Mouse (Mus musculus) myocyte (in vitro differentiated cells): ENCODE data around the gene Gpr15. TPM values are rescaled to one million over a fixed set of nuclear protein-coding genes. Genes with fewer than 3 reads are reported as not detected.

Experiments
- H3K27me3 ChIP-seq: one replicate; pipeline ENCODE4 v1.6.1; 2011; ENCODE audit not compliant: control insufficient read depth, insufficient read depth, insufficient read length
- H3K36me3 ChIP-seq: one replicate; pipeline ENCODE4 v1.6.1; 2011; ENCODE audit not compliant: control insufficient read depth, insufficient read depth
- H3K4me2 ChIP-seq: one replicate; pipeline ENCODE4 v1.6.1; 2011; ENCODE audit warnings: low read depth, control low read depth
- H3K4me3 ChIP-seq: one replicate; pipeline ENCODE4 v1.5.1; 2011; ENCODE audit warnings: mild to moderate bottlenecking, control low read depth, moderate library complexity
- H3K79me2 ChIP-seq: one replicate; pipeline ENCODE4 v1.6.1; 2011; ENCODE audit not compliant: control insufficient read depth, insufficient read depth
- H3ac ChIP-seq: one replicate; pipeline ENCODE4 v1.6.1; 2011; ENCODE audit not compliant: control insufficient read depth, insufficient read length
- CEBPB ChIP-seq: IDR thresholded peaks from 2 replicates; pipeline ENCODE4 v1.6.1; 2011; ENCODE audit warnings: mild to moderate bottlenecking, moderate library complexity; ENCODE audit not compliant: poor library complexity, insufficient read depth, severe bottlenecking
- E2F4 ChIP-seq: IDR thresholded peaks from one replicate; pipeline ENCODE4 v1.6.1; 2011; ENCODE audit warnings: mild to moderate bottlenecking, control low read depth, moderate library complexity; ENCODE audit not compliant: insufficient read depth
- MAX ChIP-seq: IDR thresholded peaks from one replicate; pipeline ENCODE4 v1.6.1; 2011; ENCODE audit warnings: low read depth, mild to moderate bottlenecking, control low read depth
- MYOD1 ChIP-seq, 3 experiments: IDR thresholded peaks; one replicate each; pipeline ENCODE4 v1.6.1; 2011; ENCODE audit warnings: control low read depth in 2 of 3, low read depth in 2 of 3, mild to moderate bottlenecking in 2 of 3, moderate library complexity in 1 of 3; ENCODE audit not compliant: insufficient read length in 2 of 3, control insufficient read depth in 1 of 3
- MYOG ChIP-seq, 3 experiments: IDR thresholded peaks; one replicate each; pipeline ENCODE4 v1.6.1; 2011; ENCODE audit warnings: control low read depth in 2 of 3, low read depth in 2 of 3, mild to moderate bottlenecking in 2 of 3; ENCODE audit not compliant: insufficient read length in 2 of 3, control insufficient read depth in 1 of 3, insufficient read depth in 1 of 3
- POLR2A ChIP-seq: IDR thresholded peaks from one replicate; pipeline ENCODE4 v1.6.1; 2011; ENCODE audit warnings: low read depth, mild to moderate bottlenecking, control low read depth, moderate library complexity; ENCODE audit not compliant: insufficient read length
- POLR2AphosphoS2 ChIP-seq: IDR thresholded peaks from one replicate; pipeline ENCODE4 v1.6.1; 2011; ENCODE audit warnings: low read depth, control low read depth; ENCODE audit not compliant: insufficient read length
- REST ChIP-seq: IDR thresholded peaks from one replicate; pipeline ENCODE4 v1.6.1; 2011; ENCODE audit warnings: mild to moderate bottlenecking, control low read depth, moderate library complexity; ENCODE audit not compliant: insufficient read depth, insufficient read length
- SRF ChIP-seq: IDR thresholded peaks from one replicate; pipeline ENCODE4 v1.6.1; 2011; ENCODE audit warnings: low read depth; ENCODE audit not compliant: control insufficient read depth, insufficient read length
- TCF12 ChIP-seq: IDR thresholded peaks from one replicate; pipeline ENCODE4 v1.6.1; 2011; ENCODE audit warnings: mild to moderate bottlenecking, control low read depth; ENCODE audit not compliant: poor library complexity, insufficient read depth, severe bottlenecking
- TCF3 ChIP-seq: IDR thresholded peaks from one replicate; pipeline ENCODE4 v1.6.1; 2011; ENCODE audit warnings: low read depth, control low read depth; ENCODE audit not compliant: insufficient read length
- USF1 ChIP-seq: IDR thresholded peaks from one replicate; pipeline ENCODE4 v1.6.1; 2011; ENCODE audit warnings: low read depth, mild to moderate bottlenecking, control low read depth, moderate library complexity
- polyA plus RNA-seq: library from polyadenylated mRNA; unstranded; fragments of >200 nt; fragmentation: generic; extraction: Trizol; gene quantifications from one replicate; pipeline ENCODE4 v1.2.1, GENCODE M21; 2012; ENCODE audit warnings: missing spikeins

Gpr15 gene
- polyA plus RNA-seq, 1 experiment, result not detected

DNA sequence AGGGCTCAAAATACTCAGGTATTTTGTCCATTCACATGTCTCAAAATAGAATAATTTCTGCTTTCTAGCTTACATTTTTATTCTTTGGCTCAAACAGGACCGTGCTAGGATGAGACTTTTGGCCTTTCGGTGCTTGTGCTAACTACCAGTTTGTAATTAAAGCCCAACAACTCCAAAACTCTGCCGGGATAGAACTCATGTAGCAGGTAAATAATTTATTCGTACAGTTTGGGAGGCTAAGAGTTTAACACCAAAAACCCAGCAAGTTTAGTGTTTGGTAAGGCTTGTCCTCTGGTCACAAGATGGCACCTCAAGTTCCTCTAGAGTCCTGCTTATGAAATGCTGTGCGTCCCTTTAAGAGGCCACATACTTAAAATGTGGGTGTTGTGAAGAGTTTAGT lies 21.9 kb upstream of the Gpr15 start:
- H3ac ChIP-seq, result no peak overlapping the region
- TF ChIP-seq MYOD1 (IDR thresholded peaks at IDR 0.05; ENCODE audit: control insufficient read depth in 1 of 3, insufficient read length in 2 of 3, low read depth in 2 of 3), result no peak
- TF ChIP-seq USF1, result no peak
- TF ChIP-seq TCF12, result no peak
- no peak for TF ChIP-seq MAX
- no peak for TF ChIP-seq E2F4
- TF ChIP-seq CEBPB, result no peak
- no peak for TF ChIP-seq REST
- no peak for TF ChIP-seq POLR2AphosphoS2
- no peaks in the 10 kb centered on the region for H3K79me2 ChIP-seq

DNA sequence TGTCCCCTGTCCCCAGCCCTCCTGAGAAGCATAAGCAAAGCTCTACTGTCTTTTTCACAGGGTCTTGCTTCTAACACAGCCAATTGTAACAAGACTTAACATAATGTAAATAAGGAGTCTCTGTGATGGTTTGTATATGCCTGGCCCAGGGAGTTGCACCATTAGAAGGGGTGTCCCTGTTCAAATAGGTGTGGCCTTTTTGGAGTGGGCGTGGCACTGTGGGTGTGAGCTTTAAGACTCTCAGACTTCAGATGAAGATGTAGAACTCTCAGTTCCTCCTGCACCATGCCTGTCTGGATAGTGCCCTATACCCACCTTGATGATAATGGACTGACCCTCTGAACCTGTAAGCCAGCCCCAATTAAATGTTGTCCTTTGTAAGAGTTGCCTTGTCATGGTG lies 19.9 kb upstream of the Gpr15 start:
- H3K27me3 ChIP-seq, result no peaks in the 10 kb centered on the region
- no peak overlapping the region for H3K4me2 ChIP-seq
- no peak overlapping the region for H3ac ChIP-seq
- TF ChIP-seq POLR2AphosphoS2 (no peak), MYOG (IDR thresholded peaks at IDR 0.05; ENCODE audit: control insufficient read depth in 1 of 3, insufficient read depth in 1 of 3, insufficient read length in 2 of 3, low read depth in 2 of 3) (no peak), E2F4 (no peak), MAX (no peak), MYOD1 (IDR thresholded peaks at IDR 0.05; ENCODE audit: control insufficient read depth in 1 of 3, insufficient read length in 2 of 3, low read depth in 2 of 3) (no peak), USF1 (no peak), CEBPB (no peak), SRF (no peak), REST (no peak), TCF12 (no peak), POLR2A (no peak), TCF3 (no peak)
- no peaks in the 10 kb centered on the region for H3K79me2 ChIP-seq
- H3K4me3 ChIP-seq, result no peak overlapping the region
- peaks cover 18% of the 10 kb centered on the region for H3K36me3 ChIP-seq

More for the DNA sequence above, 21.9 kb upstream of the Gpr15 start:
- H3K4me3 ChIP-seq, result no peak overlapping the region
- peaks cover 5% of the 10 kb centered on the region for H3K36me3 ChIP-seq
- no peaks in the 10 kb centered on the region for H3K27me3 ChIP-seq
- no peak overlapping the region for H3K4me2 ChIP-seq

- no peaks in the 10 kb centered on the region for H3K79me2 ChIP-seq
- TF ChIP-seq CEBPB (no peak), SRF (no peak), MYOG (IDR thresholded peaks at IDR 0.05; ENCODE audit: control insufficient read depth in 1 of 3, insufficient read depth in 1 of 3, insufficient read length in 2 of 3, low read depth in 2 of 3) (no peak), MYOD1 (IDR thresholded peaks at IDR 0.05; ENCODE audit: control insufficient read depth in 1 of 3, insufficient read length in 2 of 3, low read depth in 2 of 3) (no peak), POLR2AphosphoS2 (no peak), E2F4 (no peak), POLR2A (no peak), TCF3 (no peak), TCF12 (no peak), MAX (no peak), USF1 (no peak)
- H3ac ChIP-seq, result no peak overlapping the region
- no peak overlapping the region for H3K4me3 ChIP-seq
- no peaks in the 10 kb centered on the region for H3K27me3 ChIP-seq
- H3K36me3 ChIP-seq, result peaks cover 24% of the 10 kb centered on the region
- H3K4me2 ChIP-seq, result no peak overlapping the region
These were observed 19.3 kb upstream of the Gpr15 start for GRCm38 (mm10) chr16:58738205-58738604.

DNA sequence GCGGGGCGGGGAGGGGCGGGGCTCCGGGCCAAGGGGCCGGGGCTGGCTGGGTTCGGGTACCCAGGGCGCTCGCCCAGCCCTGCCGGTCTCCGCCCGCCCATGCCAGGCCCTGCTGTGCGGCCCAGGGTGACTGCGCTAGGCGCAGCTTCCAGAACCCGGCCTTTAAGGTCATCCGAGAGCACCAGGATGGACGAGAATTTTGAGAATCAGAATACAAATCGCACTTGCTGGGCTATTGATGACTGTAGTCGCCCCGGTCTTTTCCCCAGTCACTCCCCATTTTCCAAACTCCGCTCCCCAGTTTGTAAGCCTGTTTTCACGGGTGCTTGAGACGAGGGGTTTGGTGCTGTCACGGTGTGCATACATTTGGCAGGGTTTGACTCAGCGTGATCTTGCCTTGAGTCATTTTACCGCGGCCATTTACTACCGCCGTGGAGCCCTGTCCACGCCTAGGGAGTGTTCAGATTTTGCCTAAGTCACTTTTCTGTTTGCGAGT lies 9.4 kb upstream of the Gpr15 start:
- no peaks in the 10 kb centered on the region for H3K27me3 ChIP-seq
- H3K79me2 ChIP-seq, result peaks cover 18% of the 10 kb centered on the region
- H3K4me2 ChIP-seq, result peak overlapping the region; percentile 84
- H3ac ChIP-seq, result peak overlapping the region; percentile 78
- H3K36me3 ChIP-seq, result peaks cover 33% of the 10 kb centered on the region
- peak overlapping the region; percentile 68 for H3K4me3 ChIP-seq
- TF ChIP-seq MYOD1 (IDR thresholded peaks at IDR 0.05; ENCODE audit: control insufficient read depth in 1 of 3, insufficient read length in 2 of 3, low read depth in 2 of 3), result no peak
- TF ChIP-seq POLR2AphosphoS2, result peak; percentile 39

DNA sequence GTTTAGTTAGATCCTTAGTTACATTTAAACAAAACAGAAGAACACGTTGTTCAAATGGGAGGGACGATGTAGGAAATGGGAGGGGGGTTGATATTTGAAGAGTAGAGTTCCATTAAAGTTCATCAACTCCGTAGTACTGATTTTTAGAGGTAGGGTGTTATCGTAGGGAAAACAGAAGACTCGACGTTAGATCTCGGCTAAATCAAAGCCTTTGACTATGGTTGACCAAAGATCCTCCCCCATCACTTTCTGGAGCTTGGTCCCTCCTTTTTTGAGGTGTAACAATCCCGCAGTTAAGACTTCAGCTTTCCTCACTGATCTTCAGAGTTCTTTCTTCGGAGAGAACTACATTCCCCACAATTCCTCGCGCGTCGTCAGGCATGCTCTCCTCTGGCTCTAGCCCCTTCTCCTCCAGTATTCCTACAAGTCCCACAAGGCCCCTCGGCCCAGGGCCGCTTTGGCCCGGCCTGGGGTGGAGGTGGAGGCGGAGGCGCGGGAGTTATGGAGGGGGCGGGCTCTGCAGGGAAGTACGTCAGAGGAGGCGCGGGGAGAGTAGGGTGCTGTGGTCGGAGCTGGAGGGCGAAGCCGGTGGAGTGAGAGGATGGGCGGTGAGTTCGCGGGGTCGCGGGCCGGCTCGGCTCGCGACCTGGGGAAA lies 8.7 kb upstream of the Gpr15 start, which contains the start of gene Cldnd1:
Gene Cldnd1 (plus strand): TSS at position 434 of the 655 bp plus-strand sequence.
- H3ac ChIP-seq, result peak within 1 kb of the TSS; percentile 78
- TF ChIP-seq REST (no peak), TCF12 (no peak), MYOG (IDR thresholded peaks at IDR 0.05; ENCODE audit: control insufficient read depth in 1 of 3, insufficient read depth in 1 of 3, insufficient read length in 2 of 3, low read depth in 2 of 3) (no peak), POLR2AphosphoS2 (peak; percentile 91), CEBPB (no peak), POLR2A (peak; percentile 92)
- H3K36me3 ChIP-seq, result peaks cover 30% of the 10 kb centered on the region
- peak within 1 kb of the TSS; percentile 68 for H3K4me3 ChIP-seq
- H3K27me3 ChIP-seq, result no peaks in the 10 kb centered on the region
- H3K4me2 ChIP-seq, result peak within 1 kb of the TSS; percentile 84
- peaks cover 18% of the 10 kb centered on the region for H3K79me2 ChIP-seq
